Mouse (Mus musculus) cerebellum, adult 11 months (tissue): ENCODE results near the gene 2310061I04Rik.

Experiments used
- DNase-seq: peaks from one replicate; pipeline ENCODE4 v3.0.0; 2022

2310061I04Rik gene

DNA sequence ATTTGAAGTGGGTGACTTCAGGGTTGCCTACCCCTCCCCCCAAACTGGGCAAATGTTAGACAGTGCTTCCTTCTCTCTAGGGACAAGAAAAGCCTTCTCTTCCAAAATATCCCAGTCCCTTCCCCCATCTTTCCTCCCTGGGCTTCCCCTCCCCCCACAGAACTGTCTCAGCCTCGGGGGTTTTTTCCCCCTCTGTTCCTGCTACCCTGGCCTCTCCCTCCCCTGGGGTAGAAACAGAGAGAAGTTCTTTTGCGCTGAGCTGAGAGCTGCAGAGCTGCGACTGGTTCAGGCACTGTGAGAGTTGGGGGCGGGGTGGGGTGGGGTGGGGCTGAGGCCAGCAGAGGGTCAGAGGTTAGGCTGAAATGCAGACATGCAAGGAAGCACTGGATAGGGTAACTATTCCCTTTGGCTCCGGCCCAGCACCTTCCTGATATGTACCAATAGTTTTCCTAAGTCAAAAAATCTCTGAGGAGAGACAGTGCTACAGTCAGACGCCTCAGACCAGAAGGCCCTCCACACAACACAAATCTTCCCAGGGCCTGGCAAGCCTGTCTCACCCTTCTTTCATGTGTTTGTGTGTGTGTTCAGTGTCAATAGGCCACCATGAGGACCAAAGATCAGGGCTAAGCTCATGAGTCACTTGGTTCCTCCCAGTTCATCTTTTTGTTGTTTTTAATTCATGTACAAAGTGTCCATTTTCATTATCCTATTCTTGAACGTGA is 27.7 kb downstream of the 2310061I04Rik start:
- no peak for DNase-seq

- DNase-seq: no peak
Measured at GRCm38 (mm10) chr17:35868961-35869345, 28.3 kb downstream of the 2310061I04Rik start.

DNA sequence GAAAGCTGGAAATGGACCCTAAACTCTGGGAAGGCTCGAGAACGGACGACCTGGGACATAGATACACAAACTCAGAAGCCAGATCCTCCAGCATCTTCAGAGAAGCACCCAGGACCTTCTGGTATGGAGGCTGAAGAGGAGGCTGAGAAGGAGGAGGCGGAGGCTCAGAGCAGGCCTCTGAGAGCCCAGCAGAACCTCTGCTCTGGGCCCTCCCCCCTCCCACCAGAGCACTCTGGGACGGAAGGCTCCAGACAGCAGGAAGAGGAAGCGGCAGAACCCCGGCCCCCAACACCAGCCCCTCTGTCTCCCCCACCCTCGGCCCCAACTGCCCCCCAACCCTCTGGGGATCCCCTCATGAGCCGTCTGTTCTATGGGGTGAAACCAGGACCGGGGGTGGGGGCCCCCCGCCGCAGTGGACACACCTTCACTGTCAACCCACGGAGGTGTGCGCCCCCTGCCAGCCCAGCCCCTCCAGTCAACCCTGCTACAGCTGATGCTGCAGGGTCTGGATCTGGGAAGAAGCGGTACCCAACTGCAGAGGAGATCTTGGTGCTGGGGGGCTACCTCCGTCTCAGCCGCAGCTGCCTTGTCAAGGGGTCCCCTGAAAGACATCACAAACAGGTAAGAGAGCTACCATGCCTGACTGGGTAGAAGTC is 28.9 kb downstream of the 2310061I04Rik start:
- no peak for DNase-seq

GRCm38 (mm10) chr17:35866911-35867890 is 30.0 kb downstream of the 2310061I04Rik start:
- DNase-seq: no peak

- no peak for DNase-seq
Measured at GRCm38 (mm10) chr17:35866281-35866831, 30.9 kb downstream of the 2310061I04Rik start.

- no peak for DNase-seq
Measured at GRCm38 (mm10) chr17:35865481-35866280, 31.6 kb downstream of the 2310061I04Rik start, which contains the start of gene Ppp1r18. Gene Ppp1r18, plus strand, starts transcription at chr17:35865593.

GRCm38 (mm10) chr17:35864832-35865353 is 32.3 kb downstream of the 2310061I04Rik start:
- no peak for DNase-seq

GRCm38 (mm10) chr17:35861198-35861857 is 35.9 kb downstream of the 2310061I04Rik start, which contains the start of gene Nrm:
Gene Nrm, plus strand, starts transcription at chr17:35861318.
- peak; percentile 87 for DNase-seq

DNA sequence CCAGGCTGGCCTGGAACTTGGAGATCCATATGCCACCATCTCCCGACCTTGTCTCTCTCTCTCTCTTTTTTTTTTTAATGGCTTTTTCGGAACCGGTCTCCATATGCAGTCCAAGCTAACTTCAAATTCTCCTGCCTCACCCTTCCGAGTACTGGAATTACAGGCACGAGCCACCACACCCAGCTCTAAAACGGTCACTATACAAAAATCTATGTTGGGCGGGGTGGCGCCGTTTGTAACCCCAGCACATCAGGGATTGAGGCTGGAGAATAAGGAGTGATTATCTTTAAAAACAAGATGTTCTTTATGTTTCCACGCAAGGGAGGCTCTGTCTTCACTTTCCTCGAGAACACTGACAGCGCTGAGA is 36.4 kb downstream of the 2310061I04Rik start:
- no peak for DNase-seq

- DNase-seq: no peak
Measured at GRCm38 (mm10) chr17:35859835-35860234, 37.4 kb downstream of the 2310061I04Rik start.

GRCm38 (mm10) chr17:35859371-35859770 is 37.9 kb downstream of the 2310061I04Rik start:
- DNase-seq: no peak

GRCm38 (mm10) chr17:35850974-35851373 is 46.3 kb downstream of the 2310061I04Rik start:
- no peak for DNase-seq

DNA sequence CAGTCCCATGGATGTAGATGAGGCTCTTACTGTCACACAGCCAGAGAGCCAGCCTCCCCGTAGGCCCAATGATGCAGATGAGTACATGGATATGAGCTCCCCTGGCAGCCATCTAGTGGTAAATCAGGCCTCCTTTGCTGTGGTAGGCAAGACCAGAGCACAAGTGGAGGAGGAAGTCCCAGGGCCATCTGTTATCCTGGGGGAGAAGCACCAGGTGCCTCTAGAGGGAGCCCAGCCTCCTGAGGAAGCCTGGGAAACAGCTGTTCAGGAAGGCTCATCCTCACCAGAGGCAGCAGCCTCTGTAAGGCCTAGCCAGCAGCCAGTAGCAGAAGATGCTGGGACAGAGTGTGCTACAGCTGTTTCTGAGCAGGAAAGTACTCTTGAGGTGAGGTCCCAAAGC is 49.1 kb downstream of the 2310061I04Rik start:
- DNase-seq: no peak

GRCm38 (mm10) chr17:35843514-35843913 is 53.7 kb downstream of the 2310061I04Rik start:
- no peak for DNase-seq
